Mouse (Mus musculus) lung, postnatal 0 days (tissue): ENCODE measurements around the gene Hivep2.

Experiments used
- CTCF ChIP-seq: IDR thresholded peaks from 2 replicates; pipeline ENCODE4 v1.5.1; 2016; ENCODE audit warnings: antibody characterized with exemption, mild to moderate bottlenecking
- EP300 ChIP-seq: IDR thresholded peaks from 2 replicates; pipeline ENCODE4 v1.6.1; 2016; ENCODE audit warnings: antibody characterized with exemption, mild to moderate bottlenecking, control low read depth

- TF ChIP-seq CTCF: no peak
- no peak for TF ChIP-seq EP300
Observed at GRCm38 (mm10) chr10:14119201-14119600, 153.3 kb downstream of the Hivep2 start.
